Mouse (Mus musculus) embryonic facial prominence, embryonic 11.5 days (tissue): Measurements from ENCODE around the gene Snrk. TPM values are rescaled to one million over a fixed set of nuclear protein-coding genes. Genes with fewer than 3 reads are reported as not detected.

Source experiments
- ATAC-seq: fragments of 200-750 bp; cut with Nextera tagmentation; replicated peaks from 2 replicates; pipeline ENCODE4 v1.8.0; 2017; ENCODE audit warnings: low read depth; ENCODE audit not compliant: insufficient number of reproducible peaks, low FRiP score, low TSS enrichment
- DNase-seq: peaks from one replicate; pipeline ENCODE4 v3.0.0-alpha.2; 2015; ENCODE audit warnings: low spot score
- H3K27ac ChIP-seq: fragments of 300-500 bp; sonication (generic); replicated peaks from 2 replicates; pipeline ENCODE4 v1.5.1; 2014; ENCODE audit warnings: mild to moderate bottlenecking, low read depth, low read length, control low read depth
- H3K27me3 ChIP-seq: fragments of 300-500 bp; sonication (generic); 2 replicates; pipeline ENCODE4 v1.6.1; 2014; ENCODE audit warnings: mild to moderate bottlenecking, low read length, moderate library complexity, mixed read lengths; ENCODE audit not compliant: control insufficient read depth, insufficient read depth
- H3K36me3 ChIP-seq: fragments of 300-500 bp; sonication (generic); replicated peaks from 2 replicates; pipeline ENCODE4 v1.6.1; 2014; ENCODE audit warnings: low read depth, mild to moderate bottlenecking, low read length, moderate library complexity, mixed read lengths; ENCODE audit not compliant: control insufficient read depth, insufficient read depth
- H3K4me1 ChIP-seq: fragments of 300-500 bp; sonication (generic); 2 replicates; pipeline ENCODE4 v1.6.1; 2014; ENCODE audit warnings: low read length, mixed read lengths; ENCODE audit not compliant: control insufficient read depth, insufficient read depth
- H3K4me2 ChIP-seq: fragments of 300-500 bp; sonication (generic); 2 replicates; pipeline ENCODE4 v1.6.1; 2014; ENCODE audit warnings: low read depth, mild to moderate bottlenecking, control low read depth, low read length, moderate library complexity
- H3K4me3 ChIP-seq: fragments of 300-500 bp; sonication (generic); 2 replicates; pipeline ENCODE4 v1.5.1; 2014; ENCODE audit warnings: low read depth, low read length, control low read depth
- H3K9ac ChIP-seq: fragments of 300-500 bp; sonication (generic); replicated peaks from 2 replicates; pipeline ENCODE4 v1.6.1; 2014; ENCODE audit warnings: mild to moderate bottlenecking, control low read depth, low read length
- H3K9me3 ChIP-seq: fragments of 300-500 bp; sonication (generic); replicated peaks from 2 replicates; pipeline ENCODE4 v1.6.1; 2016; ENCODE audit warnings: mild to moderate bottlenecking, low read length, inconsistent platforms, mixed read lengths; ENCODE audit not compliant: control insufficient read depth
- WGBS: fragments of 180-500 bp; shearing (Covaris S2); extraction: QIAGEN DNeasy Blood & Tissue Kit; methylation state at CpG from one replicate; pipeline ENCODE4 v1.1.7; 2014; 5-methylcytosine and 5-hydroxymethylcytosine counted together
- polyA plus RNA-seq: library from polyadenylated mRNA; unstranded; fragments of >200 nt; fragmentation: Nextera tagmentation; extraction: Ambion mirVana; gene quantifications from 2 replicates; pipeline ENCODE4 v1.2.1, GENCODE M21; 2014

The Snrk gene
- polyA plus RNA-seq, 1 experiment from 2014 or later = 23.2 TPM

DNA sequence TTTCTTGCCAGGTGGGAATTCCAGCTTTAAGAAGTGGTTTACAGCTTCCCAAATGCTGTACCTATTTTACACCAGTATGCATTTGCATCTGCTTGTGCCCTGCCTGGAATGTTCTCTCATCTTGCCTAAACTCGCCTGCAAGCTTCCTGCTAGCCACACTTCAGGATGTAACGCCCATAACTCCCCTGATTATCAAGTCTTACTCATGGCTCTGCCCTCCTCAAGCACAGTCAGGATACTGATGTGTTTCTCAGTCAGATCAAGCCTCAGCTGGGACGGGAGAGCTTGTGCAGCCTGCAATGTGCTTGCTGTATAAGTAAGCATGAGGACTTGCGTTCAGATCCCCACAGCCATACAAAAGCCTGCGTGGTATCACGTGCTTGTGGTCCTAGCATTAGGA is 19.5 kb upstream of the Snrk start:
- ATAC-seq = no peak

DNA sequence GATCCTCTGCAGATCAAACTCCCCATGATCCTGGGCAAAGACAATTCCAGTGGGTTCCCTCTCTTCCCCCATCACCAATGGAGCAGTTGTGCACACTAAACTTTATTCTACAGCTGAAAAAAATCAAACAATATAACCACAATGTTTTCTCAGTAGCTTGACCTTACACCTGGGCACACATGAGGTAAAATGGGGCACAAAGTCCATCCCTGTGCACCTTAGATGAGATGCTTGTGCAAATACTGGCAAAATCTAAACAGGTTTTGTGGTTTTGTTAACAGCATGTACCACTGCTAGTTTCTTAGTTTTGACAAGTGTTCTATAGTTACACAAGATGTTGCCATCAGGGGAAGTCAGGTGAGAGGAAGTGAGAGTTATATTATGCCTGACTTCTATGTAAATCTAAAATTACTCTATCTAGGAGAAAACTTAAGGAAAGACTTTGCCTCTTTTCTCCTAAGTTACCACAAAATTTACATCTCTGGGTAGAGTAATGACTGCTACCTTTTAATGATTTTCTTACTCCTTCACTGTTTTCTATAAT is 16.4 kb upstream of the Snrk start:
- no peak overlapping the region for H3K4me3 ChIP-seq
- no peak for DNase-seq
- no peak overlapping the region for H3K4me2 ChIP-seq
- H3K4me1 ChIP-seq = no peaks in the 10 kb centered on the region
- H3K36me3 ChIP-seq = no peaks in the 10 kb centered on the region
- H3K9ac ChIP-seq = no peak overlapping the region
- no peak overlapping the region for H3K27ac ChIP-seq
- H3K9me3 ChIP-seq = no peaks in the 10 kb centered on the region
- ATAC-seq = no peak
- no peaks in the 10 kb centered on the region for H3K27me3 ChIP-seq

More for the DNA sequence above, 19.5 kb upstream of the Snrk start:
- no peak for DNase-seq
- Histone ChIP-seq H3K4me2 (no peak overlapping the region), H3K9ac (no peak overlapping the region), H3K27ac (no peak overlapping the region), H3K27me3 (no peaks in the 10 kb centered on the region), H3K9me3 (no peaks in the 10 kb centered on the region), H3K4me3 (no peak overlapping the region), H3K36me3 (no peaks in the 10 kb centered on the region), H3K4me1 (no peaks in the 10 kb centered on the region)
- 71% methylated on average over 6 of the region's 6 CpGs for WGBS

DNA sequence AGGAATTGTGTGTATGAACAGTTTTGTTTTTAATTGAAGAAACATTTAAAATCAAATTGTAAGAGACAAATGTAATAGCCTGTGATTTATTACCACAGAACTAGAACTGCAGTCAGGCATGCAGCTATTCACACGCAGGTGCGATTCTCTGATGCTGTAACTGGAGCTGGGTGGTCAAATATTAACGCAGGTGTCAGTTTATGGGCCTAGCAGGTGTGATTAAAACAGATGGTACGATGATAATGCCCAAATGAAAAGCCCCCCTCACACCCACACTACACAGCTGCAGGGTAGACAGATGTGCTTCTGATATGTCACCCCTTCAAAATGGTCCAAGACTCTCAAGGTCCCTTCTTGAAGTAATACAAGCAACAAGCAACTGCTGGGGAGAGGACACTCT is 15.9 kb upstream of the Snrk start:
- Histone ChIP-seq H3K27ac (no peak overlapping the region), H3K36me3 (no peaks in the 10 kb centered on the region), H3K9ac (no peak overlapping the region), H3K4me1 (no peaks in the 10 kb centered on the region), H3K9me3 (no peaks in the 10 kb centered on the region), H3K4me3 (no peak overlapping the region), H3K4me2 (no peak overlapping the region), H3K27me3 (no peaks in the 10 kb centered on the region)
- WGBS = 78% methylated on average over 4 of the region's 4 CpGs
- DNase-seq = no peak
- no peak for ATAC-seq

DNA sequence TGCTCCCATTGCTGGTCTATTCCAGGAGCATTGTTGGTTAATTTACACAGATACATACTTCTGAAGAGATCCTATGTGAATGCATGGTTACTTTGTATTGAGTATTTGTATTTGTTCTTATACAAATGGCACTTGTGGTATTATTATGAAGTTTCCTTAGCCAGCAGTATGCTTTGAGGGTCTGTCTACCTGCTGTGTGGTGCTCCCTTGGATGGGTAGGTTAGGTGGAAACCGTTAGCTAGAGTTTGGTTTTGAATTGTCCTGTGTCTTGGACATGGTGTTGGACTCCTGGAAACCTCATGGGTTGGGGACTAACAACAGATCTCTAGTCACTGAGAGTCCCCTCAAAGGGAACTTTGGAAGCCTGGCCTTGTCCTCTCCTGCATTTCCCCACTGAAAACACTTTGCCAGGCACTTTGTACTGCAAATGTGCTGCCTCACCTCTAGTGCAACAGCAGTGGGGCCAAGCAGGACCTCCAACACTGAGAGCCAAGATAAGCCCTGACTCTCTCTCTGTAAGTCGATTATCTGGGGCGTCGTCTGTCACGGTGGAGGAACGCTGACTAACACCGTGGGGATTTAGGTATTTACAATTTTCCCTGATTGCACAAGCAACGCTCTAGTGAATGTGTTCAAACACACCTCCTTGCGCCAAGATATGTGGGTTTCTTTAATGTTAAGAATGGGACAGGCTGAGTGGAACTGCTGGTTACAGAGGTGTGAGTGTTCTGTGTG is 13.3 kb upstream of the Snrk start:
- Histone ChIP-seq H3K4me1 (no peaks in the 10 kb centered on the region), H3K9ac (no peak overlapping the region), H3K36me3 (no peaks in the 10 kb centered on the region), H3K4me2 (no peak overlapping the region; the same call in 1 of the 2 replicates), H3K4me3 (no peak overlapping the region), H3K27me3 (no peaks in the 10 kb centered on the region), H3K9me3 (no peaks in the 10 kb centered on the region), H3K27ac (no peak overlapping the region)
- DNase-seq = no peak
- ATAC-seq = no peak
- WGBS = 70% methylated on average over 9 of the region's 9 CpGs

DNA sequence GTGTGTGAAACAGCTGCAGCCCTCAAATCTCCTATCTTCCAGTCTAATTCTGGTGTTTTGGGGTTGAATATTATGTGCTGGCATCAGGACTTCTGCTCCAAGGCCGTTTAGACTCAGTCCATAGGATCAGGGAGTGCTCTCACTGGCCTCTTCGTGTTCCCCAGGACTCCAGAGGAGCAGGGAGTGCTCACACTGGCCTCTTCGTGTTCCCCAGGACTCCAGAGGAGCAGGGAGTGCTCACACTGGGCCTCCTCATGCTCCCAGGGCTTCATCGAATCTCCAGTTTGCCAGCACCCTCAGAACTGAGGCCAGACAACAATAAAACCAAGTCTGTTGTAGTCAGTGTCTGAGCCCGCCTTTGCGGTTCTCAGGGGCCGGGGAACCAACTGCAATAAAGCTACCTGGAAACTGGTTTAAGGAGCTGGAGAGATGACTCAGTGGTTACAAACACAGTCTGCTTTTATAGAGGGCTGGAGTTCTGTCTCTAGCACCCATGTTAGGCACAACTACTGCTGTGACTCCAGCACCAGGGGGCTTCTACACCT is 12.7 kb upstream of the Snrk start:
- Histone ChIP-seq H3K9ac (no peak overlapping the region), H3K36me3 (no peaks in the 10 kb centered on the region), H3K9me3 (no peaks in the 10 kb centered on the region), H3K27ac (no peak overlapping the region), H3K27me3 (no peaks in the 10 kb centered on the region), H3K4me2 (no peak overlapping the region), H3K4me3 (no peak overlapping the region), H3K4me1 (no peaks in the 10 kb centered on the region)
- DNase-seq (no peak), ATAC-seq (no peak)
- 63% methylated on average over 7 of the region's 7 CpGs for WGBS

DNA sequence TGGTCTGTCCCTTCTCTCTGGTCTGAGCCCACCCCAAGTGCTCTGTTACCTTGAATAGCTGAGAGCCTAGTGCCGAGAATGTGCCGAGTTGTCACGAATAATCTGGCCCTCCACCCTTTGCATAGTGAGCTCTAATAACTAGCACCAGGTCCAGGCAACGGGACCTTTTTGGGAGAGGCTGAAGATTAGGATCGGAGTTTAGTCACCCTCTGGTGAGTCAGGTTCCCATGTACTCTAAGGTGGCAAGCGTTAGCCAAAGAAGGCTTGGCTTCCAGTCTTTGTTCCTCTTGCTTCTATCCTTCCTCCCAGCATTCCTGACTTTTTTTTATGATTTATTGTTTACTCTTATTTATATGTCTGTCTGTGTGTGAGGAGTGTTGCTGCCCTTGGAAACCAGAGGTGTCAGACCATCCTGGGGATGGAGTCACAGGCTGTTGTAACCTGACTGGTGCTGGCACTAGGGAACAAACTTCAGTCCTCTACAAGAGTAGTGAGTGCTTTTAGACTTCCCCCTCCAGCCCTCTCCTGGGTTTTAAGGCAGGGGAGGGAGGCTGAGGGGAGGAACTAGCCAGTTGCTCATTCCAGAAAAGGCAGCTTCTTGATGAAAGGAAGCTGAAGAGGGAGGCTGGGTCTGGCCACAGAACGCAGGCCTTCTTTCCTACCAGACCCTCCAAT is 9.2 kb upstream of the Snrk start:
- Histone ChIP-seq H3K4me2 (no peak overlapping the region), H3K4me3 (no peak overlapping the region), H3K27me3 (no peaks in the 10 kb centered on the region), H3K9ac (no peak overlapping the region), H3K9me3 (no peaks in the 10 kb centered on the region), H3K36me3 (no peaks in the 10 kb centered on the region), H3K4me1 (no peaks in the 10 kb centered on the region), H3K27ac (no peak overlapping the region)
- 71% methylated on average over 7 of the region's 7 CpGs for WGBS
- DNase-seq = no peak
- no peak for ATAC-seq

DNA sequence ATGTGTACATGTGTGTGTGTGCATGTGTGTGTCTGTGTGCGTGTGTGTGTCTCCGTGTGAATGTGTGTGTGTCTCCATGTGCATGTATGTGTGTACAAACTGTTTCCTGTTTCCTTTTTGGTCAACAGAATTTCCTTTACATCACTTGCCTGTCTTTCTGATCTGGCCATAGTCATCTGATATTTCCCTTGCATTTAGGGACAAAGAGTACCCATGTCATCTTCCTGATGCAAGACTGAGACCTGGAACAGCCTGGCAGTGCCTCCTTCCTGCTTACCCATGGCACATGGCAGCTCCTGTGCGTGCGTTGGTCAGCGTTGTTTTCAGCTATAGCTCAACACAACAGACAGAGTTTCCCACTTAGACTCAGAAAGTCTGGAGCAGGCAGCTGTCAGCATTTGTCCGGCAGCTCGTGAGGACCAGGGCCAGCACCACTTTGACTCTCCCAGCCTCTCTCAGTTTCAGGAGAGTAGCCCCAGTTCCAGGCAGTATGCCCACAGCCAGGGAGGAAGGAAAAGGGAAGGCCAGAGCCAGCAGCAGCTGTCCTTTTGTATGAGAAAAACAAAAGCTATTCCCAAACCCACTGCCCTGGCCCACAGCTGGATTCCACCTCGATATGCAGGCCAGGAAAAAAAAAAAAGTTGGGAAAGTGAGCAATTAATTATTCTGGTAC is 7.4 kb upstream of the Snrk start:
- ATAC-seq (no peak), DNase-seq (no peak)
- no peaks in the 10 kb centered on the region for H3K9me3 ChIP-seq
- no peaks in the 10 kb centered on the region for H3K36me3 ChIP-seq
- no peak overlapping the region for H3K27ac ChIP-seq
- no peak overlapping the region for H3K4me2 ChIP-seq
- H3K4me1 ChIP-seq = no peaks in the 10 kb centered on the region
- H3K27me3 ChIP-seq = no peaks in the 10 kb centered on the region
- WGBS = 67% methylated on average over 8 of the region's 8 CpGs
- H3K4me3 ChIP-seq = no peak overlapping the region
- no peak overlapping the region for H3K9ac ChIP-seq
